Mouse (Mus musculus) adrenal gland, postnatal 10 days (tissue): ENCODE results near the gene Ctsll3. TPM values are rescaled to one million over a fixed set of nuclear protein-coding genes. Genes with fewer than 3 reads are reported as not detected.

Source experiments
- DNase-seq: peaks from one replicate; pipeline ENCODE4 v3.0.0; 2021; ENCODE audit warnings: mixed read lengths
- long read RNA-seq, 2 experiments: library from polyadenylated mRNA; stranded (forward); transcript quantifications; one replicate each; pipeline ENCODE4 v2.0.0; 2021
- total RNA-seq, 2 experiments: library from RNA; stranded (reverse); gene quantifications; 2 replicates each; pipeline ENCODE4 v1.2.3; 2021

Gene Ctsll3
- not detected for total RNA-seq
- long read RNA-seq, experiment 1, result 0 reads
- long read RNA-seq, experiment 2, result 0 reads

DNA sequence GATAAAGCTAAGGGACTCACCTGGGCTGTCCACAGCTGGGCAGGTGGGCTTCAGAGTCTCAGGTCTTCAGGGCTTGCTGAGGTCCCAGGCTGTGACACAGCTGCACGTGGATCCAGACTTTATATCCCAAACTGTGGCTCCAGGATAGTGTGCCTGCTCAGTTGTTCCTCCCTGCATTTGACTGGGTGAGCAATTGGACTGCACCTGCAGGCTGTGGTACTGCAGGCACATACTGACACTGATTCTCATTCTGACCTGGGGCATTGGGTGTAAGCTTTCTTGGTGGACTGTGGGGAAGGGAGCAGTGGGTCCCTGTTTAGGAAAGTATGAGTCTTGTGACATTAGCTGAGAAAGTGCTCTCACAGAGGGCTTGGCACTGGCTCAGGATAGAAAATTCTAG lies at the start of gene Ctsll3:
Gene Ctsll3 (minus strand): TSS at position 101 of the 400 bp plus-strand sequence.
- no peak for DNase-seq

DNA sequence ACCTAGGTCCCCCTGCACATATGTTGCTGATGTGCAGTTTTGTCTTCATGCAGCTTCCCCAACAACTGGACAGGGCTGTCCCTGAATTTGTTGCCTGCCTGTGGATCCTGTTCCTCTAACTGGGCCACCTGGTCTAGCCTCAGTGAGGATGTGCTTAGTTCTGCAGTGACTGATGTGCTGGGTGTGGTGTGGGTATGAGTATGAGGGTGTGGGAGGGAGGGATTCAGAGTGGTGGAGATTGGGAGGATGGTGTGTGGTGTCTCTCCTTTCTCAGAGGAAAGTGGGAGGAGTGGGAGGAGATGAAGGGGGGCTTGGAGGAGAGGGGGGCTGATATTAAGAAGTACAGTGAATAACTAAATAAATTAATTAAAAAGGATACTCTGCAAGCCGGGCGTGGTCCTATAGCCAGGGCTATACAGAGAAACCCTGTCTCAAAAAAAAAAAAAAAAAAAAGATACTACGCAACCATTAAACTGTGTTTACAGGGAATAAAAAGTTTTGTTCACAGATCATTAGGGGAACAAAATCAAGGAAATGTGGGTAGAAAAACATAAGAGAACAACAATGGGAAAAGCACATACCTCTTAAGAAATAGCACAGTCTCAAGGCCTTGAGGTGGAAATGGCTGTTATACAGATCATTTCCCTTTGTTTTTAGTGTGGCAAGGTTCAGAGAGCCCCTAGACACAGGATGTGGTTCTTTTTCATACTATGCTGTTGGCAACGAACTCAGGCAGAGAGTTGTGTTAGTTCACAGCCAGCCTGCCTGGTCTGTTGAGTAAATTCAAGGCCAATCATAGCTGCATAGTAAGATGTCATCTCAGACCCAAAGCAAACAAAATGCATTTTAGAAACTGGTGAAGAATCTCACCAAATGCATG lies 45.8 kb upstream of the Ctsll3 start:
- DNase-seq, result no peak

- no peak for DNase-seq
Measured at GRCm38 (mm10) chr13:60843153-60843552, 40.5 kb upstream of the Ctsll3 start.

DNA sequence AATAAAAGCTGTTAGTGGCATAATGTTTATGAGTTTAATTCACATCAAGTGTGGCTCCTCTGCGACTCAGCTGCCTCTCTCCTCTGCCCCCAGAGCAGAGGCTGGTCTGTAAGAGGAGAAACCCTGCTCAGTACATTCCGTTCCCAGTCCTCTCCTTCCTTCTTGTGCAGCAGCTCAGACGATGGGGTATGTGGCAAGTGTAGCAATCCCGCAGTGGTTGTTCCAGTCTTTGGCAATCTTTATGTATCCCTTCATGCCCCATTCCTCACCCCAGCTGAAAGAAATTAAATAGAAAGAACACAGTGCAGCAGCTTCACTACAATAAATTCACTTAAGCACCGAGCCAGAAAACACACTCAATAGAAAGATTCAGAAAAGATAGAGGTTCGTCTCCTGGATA lies 40.1 kb upstream of the Ctsll3 start:
- no peak for DNase-seq

DNA sequence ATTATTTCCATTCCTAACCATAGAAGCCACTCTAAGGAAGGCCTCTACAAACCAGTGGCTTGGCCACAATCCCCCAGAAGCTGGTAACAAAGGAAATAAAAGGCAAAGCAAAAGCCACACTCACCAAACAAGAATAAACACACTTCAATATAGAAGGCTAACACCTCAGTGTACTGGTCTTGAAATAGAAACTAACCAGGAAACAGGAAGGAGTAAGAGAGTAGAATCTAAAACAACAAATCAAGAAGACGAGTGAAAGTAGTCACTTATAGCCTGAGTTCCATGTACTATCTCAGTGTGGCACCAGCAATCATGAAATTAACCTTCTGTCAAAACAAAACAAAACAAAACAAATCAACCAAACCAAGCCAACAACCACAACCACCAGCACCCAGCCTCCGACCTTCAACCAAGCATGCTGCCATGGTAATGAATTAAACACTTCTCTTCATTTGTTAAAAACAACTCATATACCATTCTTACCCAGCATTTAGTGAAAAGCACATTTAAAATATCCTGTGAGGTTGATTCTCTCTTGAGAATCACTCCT lies 36.8 kb upstream of the Ctsll3 start:
- no peak for DNase-seq

- DNase-seq, result peak; percentile 32
Measured at GRCm38 (mm10) chr13:60826052-60826451, 23.4 kb upstream of the Ctsll3 start.

DNA sequence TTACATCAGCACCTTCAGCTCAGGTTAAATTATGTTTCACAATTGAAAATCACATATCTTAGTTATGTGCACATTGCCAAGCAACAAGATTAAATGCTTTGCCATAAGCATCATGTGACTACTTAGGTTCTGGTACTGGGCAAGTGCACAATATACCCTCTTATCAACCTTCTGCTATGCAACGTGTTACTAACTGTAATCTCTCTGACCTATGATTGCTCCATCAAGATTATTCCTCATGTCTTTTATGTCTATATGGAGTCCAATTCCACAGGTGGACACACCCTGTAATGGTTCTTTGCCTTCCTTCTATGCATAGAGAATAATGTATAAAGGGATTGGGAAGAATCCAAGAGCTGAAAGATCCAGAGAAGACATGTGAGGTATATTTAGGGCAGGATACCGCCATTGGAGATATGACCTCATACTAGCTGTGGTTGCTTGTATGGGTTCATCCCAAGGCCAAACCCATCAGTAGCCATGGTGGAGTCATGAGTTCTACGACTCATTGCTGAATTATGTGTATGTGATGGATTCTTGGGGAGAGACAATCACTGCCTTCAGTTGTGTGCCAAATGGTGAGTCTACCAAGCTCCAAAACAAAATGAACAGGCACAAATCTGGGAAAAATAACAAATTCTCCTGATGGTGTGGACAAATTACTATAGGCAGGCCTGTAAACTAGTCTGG lies 18.0 kb upstream of the Ctsll3 start:
- no peak for DNase-seq

DNA sequence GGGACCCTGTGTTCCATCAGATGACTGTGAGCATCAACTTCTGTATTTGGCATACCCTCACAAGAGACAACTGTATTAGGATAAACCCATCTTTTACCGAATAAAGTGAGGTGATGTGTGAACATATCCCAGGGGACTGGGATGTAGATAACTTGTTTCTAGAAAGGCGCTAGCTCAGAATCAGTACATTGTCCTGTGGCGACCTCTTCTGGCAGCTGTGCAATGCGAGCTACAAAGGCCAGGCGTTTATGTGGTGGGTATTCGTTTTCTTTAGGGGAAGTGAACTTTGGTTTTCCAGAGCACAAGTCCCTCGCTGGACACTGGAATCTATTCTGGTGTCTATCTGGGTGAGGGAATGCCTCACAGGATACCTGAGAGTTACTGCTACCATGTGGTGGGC lies 16.8 kb upstream of the Ctsll3 start:
- DNase-seq, result peak; percentile 57

DNA sequence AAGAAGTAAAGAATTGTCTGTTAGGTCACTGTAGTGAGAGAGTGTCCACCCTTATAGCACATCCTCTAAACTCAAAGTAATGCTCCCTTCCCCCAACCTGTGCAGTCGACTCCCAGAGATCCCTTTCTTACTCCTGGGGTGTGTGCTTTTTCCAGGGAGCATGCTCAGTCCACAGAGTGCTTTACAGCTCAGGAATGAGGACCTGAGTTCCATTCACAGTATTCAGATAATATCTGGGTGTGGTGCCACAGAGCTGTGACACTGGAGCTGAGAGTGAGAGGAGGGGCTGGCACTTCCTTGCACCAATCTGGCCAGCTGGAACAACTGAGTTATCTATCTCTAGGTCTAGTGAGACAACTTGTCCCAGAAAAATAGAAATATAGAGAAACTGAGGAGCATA lies 11.1 kb upstream of the Ctsll3 start:
- no peak for DNase-seq

- DNase-seq, result no peak
Measured at GRCm38 (mm10) chr13:60812768-60813167, 10.1 kb upstream of the Ctsll3 start.

- DNase-seq, result no peak
Measured at GRCm38 (mm10) chr13:60809690-60810089, 7.0 kb upstream of the Ctsll3 start.

GRCm38 (mm10) chr13:60789466-60789865 lies 13.2 kb downstream of the Ctsll3 start:
- DNase-seq, result no peak

- DNase-seq, result no peak
Measured at GRCm38 (mm10) chr13:60786264-60786663, 16.4 kb downstream of the Ctsll3 start, which contains the start of gene BC051665. Gene BC051665 (minus strand): TSS chr13:60786364.

DNA sequence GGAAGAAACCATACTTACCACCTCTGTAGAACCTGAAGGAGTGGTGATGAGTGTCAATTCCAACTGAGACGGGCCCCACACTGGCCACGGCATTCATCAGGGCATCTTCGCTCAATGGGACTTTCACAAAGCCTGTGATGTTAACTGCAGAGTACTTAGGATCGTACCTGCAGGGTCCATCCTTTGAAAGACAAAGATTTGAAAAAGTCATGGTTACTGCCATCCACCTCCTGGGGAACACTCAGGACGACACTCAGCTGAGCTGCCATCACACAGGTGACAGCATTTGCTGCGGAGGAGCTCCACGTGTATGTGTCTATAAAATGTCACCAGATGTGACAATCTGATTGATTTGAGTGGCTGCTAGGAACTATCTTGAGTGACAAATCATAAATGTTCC lies 19.3 kb downstream of the Ctsll3 start:
- DNase-seq, result no peak

DNA sequence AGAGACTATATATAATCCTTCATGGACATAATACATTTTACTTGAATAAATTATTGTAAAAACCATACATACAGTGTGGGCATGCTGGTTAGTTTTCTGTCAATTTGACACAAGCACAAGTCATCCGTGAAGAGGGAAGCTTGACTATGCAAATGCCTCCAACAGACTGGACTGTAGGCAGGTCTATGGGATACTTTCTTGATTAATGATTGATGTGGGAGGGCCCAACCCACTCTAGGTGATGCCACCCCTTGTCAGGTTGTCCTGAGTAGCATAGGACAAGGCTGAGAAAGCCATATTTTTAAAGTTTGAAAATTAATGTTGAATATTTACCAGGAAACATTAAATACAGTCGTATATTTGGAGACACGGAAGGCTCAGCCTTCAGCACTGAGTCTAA lies 22.1 kb downstream of the Ctsll3 start:
- DNase-seq, result no peak

DNA sequence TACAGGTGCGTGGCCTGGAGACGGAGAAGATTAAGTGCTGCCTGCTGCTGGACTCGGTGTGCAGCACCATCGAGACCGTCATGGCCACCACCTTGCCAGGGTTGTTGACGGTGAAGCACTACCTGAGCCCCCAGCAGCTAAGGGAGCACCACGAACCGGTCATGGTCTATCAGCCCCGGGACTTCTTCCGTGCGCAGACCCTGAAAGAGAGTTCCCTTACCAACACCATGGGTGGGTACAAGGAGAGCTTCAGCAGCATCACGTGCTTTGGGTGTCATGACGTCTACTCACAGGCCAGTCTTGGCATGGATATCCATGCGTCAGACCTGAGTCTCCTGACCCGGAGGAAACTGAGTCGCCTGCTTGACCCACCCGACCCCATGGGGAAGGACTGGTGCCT lies 41.5 kb downstream of the Ctsll3 start:
- no peak for DNase-seq

GRCm38 (mm10) chr13:60760392-60760791 lies 42.3 kb downstream of the Ctsll3 start:
- DNase-seq, result no peak

- peak; percentile 74 for DNase-seq
Measured at GRCm38 (mm10) chr13:60759136-60759535, 43.5 kb downstream of the Ctsll3 start.

GRCm38 (mm10) chr13:60757292-60757691 lies 45.4 kb downstream of the Ctsll3 start:
- no peak for DNase-seq

GRCm38 (mm10) chr13:60755251-60755650 lies 47.4 kb downstream of the Ctsll3 start:
- DNase-seq, result no peak

GRCm38 (mm10) chr13:60753216-60753615 lies 49.4 kb downstream of the Ctsll3 start:
- DNase-seq, result no peak

DNA sequence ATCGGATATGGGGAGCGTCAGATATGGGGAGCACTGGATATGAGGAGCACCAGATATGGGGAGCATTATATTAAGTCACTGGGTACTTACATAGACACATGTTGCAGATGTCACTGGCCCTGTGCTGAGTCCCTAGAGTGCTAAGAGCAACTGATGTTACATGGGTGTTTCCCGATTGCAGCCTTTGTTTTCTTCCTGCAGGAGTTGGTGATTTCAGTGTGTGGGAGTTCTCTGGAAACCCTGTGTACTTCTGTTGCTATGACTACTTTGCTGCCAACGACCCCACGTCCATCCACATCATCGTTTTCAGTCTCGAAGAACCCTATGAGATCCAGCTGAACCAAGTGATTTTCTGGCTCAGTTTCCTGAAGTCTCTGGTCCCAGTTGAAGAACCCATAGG lies 51.7 kb downstream of the Ctsll3 start:
- no peak for DNase-seq

- no peak for DNase-seq
Measured at GRCm38 (mm10) chr13:60748556-60748955, 54.1 kb downstream of the Ctsll3 start.
